Mouse (Mus musculus): ENCODE measurements around the gene Tmem120b. TPM values are rescaled to one million over a fixed set of nuclear protein-coding genes. Genes with fewer than 3 reads are reported as not detected.

Tmem120b gene
- polyA plus RNA-seq, 1 experiment: 14.4 TPM

DNA sequence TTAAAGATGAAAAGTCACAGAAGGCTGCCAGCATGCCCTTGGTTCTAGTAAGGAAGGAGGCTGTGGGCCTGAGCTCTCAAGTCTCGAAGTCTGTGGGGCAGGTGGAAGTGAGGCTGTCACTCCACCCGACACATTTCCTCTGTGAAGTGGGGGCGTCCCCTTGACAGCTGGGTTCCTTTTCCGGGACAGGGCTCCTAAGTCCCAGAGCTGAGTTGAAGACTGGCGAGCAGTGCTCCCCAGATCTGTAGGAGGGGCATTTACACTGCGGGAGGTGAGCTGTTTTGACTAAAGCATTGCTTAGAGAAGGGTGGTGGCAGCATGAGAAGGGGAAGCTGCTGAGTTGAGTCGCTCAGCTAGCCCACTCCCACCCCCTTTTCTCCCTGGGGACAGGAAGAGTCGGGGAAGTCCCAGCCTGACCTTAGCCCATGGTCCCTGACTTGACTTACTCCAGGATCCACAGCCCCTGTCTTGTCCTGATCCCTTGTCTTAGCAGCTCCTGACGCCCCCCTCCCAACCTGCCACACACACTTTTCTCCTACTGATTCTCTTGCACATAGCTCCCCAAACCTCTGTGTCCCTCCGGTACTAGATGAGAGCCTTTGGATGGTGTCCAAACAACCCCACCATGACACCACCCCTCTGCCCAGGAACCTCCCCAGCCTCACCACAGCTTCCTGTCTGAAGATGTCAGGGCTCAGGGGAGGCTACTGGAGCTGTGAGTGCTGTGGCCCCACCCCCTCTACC lies 60.4 kb downstream of the Tmem120b start:
- DNase-seq (ENCODE audit: low spot score): no peak

DNA sequence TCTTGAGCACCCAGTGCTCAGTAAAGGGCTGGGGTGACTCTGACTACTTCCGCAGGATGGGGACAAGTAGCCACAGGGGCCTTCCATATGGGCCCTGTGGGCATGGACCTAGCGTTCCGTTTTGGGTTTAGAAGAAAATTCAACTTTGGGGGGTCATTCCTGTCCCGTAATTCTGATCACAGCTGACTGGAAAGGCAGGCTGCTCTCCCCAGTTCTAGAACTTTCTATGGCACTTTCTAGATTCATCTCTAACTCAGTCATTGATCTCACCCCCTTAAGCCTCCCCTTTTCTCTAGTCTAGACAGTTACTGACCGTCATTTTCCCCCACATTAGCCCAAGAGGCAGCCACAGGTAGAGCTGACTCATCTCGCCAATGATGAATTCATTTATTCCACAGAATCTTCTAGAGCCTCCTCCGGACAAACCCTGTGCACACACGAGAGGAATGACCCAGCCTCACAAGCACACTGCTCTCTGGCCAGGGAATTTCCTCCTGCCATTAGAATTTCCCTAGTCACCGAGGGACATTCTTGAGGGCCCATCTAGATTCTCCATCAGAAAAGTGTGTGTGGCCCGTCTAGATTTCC lies 61.0 kb downstream of the Tmem120b start:
- no peak for DNase-seq (ENCODE audit: low spot score)

DNA sequence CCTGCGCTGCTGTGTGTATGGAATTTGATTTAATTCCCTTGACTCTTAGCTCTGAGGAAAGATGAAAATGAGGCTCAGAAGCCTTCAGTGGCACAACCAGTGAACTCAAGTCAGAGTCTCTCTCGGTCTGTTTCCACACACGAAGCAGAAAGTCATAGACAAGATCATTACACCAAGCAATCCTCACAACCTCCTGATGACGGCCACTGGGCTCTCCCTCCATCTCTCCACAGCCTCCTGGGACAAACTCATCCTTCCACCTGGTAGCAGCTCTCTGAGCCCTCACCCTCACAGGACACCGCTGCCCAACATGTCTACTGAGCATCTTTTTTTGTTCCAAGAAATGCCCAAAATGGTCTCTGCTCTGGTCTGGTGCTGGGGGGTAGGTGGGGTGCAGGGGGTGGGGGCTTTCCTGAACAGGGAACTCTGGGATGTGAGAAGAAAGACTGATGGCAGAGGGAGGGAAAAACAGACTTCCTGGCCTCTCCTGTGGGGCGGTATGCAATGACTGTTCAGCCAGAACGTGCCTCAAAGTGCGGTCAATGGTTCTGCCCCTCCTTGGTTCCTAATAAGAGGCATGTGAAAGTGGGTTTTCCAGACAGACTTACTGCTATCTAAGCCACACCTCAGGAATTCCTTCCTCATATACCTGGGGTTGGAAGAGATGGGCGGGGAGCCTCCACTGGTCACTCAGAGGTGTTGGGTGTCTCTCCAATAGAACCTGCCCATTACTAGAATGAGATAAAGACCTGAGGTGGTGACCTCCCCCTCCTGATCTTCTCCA lies 62.0 kb downstream of the Tmem120b start:
- no peak for DNase-seq (ENCODE audit: low spot score)

DNA sequence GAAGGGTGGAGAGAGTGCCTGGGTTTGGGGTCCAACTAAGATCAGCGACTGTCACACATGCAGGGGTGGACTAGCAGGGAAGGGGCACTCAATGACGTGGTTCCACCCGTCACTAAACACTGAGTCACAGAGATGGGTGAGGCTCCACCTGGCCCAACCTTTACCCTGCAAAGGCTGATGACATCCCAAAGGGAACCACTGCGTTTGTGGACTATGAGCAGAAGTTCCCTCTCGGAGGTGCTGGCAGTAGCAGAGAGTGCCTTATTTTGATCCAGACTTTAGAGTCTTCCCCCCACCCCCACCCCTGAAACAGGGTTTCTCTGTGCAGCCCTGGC lies 62.6 kb downstream of the Tmem120b start:
- DNase-seq (ENCODE audit: low spot score): no peak

DNA sequence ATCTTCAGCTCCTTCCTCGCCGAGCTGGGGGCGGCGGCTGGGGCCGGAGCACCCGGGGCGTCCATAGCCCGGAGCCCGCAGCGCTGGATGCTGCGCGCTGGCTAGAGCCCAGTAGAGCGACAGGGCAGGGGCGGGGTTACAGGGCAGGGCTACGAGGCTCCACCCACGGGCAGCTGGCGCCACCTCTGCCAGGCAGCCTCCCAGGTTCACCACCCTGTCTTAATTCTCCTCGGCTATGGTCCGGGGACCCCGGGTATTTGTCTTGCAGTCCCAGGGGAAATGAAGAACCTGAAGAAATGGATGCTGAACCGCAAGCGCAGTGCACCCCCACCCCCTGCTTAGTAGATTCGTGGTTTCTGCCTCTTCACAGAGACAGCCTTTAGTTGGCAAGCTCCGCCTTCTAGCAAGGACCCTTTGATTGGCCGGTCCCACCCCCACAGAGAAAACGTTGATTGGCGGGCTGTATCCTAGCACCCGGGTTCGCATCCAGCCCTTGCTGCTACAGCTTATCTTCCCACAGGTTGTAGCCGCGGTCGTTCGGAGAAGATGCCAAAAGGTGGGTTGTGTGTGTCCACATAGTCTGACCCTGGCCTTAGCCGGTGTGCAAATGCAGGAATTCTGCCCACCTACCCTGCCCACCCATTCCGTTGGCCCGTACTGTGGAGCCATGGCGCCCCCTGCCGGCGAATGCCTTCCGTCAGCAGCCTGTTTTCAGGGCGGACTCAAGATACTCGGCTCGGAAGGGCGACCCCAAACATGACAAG lies 64.3 kb downstream of the Tmem120b start, which contains the start of gene Rhof:
Gene Rhof (minus strand): TSS at position 385 of the 764 bp plus-strand sequence.
- peak; percentile 76 for DNase-seq (ENCODE audit: low spot score)

DNA sequence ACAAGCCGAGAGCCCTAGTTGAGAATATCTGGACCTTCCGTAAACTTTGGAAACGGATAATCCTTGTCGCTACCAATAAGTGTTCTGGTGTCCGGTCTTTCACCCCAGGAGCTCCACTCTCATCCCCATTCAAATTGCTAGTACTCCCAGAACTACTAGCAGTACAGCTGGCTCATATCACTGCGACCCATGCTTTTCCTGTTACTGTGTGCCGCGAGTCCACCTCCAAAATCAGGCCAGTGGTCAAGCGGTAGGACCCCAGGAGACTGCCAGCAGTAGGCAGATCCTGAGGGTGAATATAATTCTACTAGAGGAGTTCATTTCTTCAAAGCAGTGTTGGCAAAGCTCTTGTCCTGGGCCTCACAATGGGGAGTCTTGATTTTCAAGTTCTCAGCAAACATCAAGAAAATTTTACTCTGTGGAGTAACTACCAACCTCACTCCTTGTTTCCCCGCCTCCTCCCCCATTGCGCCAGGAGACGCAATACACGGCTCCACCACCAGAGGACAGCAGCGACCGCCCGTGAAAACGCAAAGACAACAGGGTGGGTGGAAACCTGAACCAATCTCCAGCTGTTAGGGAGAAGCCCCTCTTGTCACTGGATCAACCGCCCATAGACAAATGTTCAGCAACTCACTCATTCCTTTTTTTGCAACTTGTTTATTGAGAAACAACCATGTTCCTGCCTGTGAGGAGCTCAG lies 65.0 kb downstream of the Tmem120b start:
- peak; percentile 80 for DNase-seq (ENCODE audit: low spot score)

DNA sequence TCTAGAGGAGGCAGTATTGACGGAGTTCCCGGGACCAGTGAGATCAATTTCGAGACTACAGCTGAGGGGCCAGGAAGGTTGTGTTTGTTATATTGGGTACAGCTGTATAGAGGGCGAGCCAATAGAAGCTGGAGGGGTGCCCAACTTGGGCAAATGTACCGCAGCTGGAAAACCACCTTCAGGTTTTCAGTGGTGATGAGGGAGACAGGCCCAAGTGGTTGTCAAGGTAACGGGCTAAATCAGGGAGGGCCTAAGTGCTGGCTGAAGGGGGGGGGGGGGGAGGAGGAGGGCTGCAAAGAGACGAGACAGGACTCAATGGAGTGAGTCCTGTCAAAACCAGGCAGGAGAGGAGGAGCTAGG lies 65.5 kb downstream of the Tmem120b start:
- no peak for DNase-seq (ENCODE audit: low spot score)

DNA sequence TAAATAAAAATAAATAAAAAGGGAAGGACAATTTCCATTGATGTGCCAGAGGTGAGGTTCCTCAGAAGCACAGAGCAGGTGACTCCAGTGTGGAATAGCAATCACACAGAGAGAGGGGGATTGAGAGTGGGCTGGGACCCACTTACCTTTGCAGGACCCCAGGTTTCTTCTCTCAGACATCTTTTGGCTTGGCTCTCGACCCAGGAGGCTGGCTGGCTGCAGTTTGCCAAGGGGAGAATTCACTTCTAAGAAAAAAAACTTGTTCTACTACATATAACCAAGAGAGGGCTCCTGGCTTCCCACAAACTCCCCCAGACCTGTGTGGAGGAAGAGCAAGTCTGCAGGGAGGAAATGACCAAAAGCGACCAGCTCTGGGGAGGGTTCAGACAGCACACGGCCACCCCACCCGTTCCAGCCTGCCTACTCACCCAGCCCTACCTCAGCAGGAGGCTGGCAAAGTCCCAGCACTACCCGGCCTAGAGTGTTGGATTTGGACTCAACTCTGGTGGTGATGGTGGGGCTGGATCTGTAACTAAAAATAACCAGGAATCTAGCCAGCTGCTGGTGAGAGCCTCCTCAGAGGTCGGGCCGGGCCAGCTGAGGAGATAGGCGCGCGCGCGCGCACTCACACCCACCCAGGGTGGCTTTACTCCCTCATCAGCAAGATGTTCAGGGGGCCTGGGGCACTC lies 66.1 kb downstream of the Tmem120b start:
- DNase-seq (ENCODE audit: low spot score): no peak

DNA sequence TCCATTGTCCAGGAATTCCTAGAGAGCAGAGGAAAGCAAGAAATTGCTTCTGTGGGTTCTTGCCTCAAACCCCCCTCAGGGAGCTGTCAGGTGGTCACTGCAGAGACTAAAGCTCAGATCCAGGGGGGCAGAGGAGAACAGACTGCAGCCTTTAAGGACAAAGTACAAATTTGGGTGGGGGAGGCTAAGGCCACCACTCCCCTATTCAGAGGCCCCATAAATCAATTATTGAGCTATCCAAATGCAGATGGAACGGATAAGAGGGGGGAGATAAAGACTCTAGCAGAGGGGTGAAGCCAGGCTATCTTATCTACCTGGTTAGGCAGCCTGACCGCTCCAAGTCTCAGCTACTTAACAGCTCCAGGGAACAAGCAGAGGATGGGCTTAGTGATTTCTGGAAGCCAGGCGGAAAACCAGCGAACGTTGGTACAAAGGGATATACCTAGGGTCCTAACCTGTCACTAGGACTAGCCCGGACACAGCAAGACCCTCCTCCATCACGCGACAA lies 66.7 kb downstream of the Tmem120b start:
- no peak for DNase-seq (ENCODE audit: low spot score)

DNA sequence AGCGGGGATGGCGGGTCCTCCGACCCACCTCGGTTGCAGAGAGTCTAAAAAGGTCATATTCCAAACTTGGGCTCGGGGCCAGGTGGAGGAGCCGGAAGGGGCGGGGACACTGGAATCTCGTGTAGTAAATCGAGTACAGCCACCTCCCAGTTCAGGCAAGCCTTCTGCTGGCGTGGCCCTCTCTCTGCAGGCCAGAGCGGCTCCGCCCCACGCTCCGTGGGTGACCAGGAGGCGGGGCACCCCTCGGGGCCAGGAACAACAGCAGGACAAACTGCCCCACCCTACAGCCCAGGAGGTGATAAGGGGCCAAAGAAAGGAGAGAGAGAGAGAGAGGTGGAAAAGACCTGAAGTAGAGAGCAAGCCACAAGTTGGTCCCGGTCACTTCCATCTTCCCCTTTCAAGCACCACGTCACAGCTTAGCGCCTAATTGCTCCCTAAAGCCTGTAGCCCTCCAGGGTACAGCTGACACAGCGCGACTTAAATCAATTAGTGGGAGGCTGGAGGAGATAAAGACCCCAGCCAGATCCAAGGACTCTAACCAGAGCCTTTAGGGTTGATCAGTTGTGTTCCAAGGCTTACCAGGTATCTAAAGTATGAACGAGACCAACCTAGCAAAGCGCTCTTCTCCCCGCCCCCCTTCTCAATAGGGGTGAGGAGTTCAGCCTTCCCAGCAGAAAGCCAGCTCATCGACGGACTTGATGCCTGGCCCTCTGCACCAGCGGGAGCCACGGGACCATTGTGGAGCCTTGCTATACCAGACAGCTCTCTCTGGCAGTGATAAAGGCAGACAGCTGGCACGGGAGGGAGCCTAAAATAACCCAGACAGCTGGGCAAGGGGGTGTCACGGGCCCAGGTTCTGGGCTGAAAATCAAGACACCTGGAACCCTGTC lies 67.5 kb downstream of the Tmem120b start:
- peak; percentile 79 for DNase-seq (ENCODE audit: low spot score)

DNA sequence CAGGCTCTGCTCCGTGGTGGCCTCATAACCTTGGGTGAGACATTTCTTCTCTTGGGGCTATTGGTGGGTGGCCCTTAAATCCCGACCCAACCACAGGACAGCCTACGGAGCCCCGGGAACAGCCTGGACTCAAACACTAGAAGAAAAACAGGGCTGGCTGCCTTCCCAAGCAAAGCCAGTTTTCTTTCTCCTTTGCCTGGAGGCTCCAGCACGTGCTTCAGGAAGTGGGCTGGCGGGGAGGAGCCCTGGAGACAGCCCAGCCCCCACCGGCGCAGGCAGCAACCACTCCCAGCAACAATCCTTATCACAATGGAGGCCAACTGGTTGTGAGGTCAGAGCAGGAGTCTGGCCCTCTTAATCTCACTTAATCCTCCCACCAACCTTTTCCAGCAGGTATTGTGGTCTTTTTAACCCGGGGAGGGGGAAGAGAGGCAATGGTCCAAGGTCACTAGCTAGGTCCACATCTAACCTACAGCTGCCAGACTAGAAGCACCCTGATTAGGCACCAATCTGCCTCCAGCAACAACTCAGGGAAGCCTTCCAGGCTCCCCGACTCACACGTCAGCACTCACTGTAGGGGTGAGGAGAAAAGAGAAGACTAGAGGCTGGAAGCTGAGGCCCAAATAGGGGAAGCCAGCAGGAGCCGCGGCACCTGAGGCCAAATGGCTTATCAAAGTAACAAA lies 68.3 kb downstream of the Tmem120b start:
- peak; percentile 81 for DNase-seq (ENCODE audit: low spot score)

DNA sequence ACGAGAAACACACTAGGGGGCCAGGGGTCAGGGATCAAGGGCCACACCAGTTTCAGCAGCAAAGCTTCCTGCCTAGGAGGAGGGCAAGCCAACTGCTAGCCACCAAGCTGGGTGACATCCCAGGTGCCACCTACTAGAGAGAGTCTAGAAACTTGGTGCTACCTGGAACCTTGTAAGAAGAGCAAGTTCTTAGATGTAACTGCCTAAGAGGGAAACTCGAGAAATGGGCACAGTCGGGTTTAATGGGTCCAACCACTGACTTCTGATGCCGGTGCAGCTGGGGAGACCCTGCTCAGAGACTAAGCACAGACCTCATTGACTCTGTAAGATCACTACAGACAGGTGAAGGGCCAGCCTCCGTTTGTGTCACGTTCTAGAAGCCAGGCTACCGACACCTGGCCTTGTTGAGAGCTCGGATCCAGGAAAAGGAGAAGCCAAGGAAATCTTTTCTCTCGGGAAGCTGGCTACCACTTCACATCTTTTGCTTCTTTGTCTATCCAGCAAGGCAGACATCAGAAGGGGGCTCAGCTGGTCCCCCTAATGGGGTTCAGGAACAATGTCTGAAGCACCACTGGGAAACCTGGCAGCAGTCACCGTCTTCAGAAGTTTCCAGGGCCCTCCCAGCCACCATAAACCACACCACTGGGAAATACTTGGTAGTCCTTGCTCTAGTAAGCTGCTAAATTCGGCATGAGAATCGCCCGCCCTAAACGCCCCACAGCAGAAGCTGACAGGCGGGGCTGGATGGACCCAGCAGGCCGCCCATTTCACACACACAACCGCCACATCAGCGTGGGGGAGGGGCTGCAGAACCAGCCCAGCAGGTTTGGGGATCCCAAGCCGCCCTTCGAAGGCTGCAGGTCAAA lies 69.1 kb downstream of the Tmem120b start:
- DNase-seq (ENCODE audit: low spot score): peak; percentile 86

DNA sequence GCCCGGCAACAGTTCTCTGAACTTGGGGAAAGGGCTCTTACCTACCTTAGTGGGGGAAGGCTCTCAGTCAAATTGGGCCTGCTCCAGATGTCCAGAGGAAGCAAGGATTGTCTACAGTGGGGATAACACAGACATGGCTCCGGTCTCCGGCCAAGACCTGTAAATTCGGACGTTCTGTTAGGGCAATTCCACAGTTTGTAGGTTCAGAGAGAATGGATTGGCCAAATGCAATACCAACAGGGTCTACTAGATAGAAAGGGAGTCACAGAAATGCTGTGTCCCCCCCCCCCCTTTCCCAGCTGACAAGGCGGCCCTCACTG lies 69.7 kb downstream of the Tmem120b start:
- no peak for DNase-seq (ENCODE audit: low spot score)

DNA sequence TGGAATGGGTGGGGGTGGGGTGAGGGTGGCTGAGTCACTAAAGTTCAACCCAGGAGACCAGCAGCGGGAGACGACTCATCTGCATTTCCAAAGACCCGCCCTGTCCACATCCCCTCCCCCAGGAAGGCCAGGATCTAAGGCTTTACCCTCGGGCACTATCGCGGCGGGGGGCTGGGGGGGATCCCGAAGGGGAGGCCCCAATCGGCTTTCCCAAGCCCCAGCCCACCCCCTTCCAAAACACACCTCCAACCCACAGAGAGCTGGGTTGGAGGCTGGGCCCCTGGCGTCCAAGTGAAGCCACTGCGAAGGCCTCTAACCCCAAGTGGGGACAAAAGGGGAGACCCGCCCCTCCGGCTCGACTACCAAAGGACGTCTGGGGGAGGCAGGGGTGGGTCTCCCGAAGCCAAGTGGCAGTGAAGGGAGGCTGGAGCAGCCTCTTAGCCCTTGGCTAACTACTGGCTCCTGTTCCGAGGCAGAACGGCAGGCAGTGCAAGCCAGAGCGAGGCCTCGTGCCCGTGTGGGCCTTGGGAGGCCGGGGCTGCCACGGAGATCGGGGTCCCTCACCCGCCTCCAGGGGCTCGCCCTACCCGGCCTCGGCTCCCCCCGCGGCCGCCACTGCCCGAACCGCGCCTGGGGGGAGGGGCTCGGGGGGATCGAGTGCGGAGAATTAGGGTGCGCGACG lies 70.2 kb downstream of the Tmem120b start:
- DNase-seq (ENCODE audit: low spot score): peak; percentile 70

DNA sequence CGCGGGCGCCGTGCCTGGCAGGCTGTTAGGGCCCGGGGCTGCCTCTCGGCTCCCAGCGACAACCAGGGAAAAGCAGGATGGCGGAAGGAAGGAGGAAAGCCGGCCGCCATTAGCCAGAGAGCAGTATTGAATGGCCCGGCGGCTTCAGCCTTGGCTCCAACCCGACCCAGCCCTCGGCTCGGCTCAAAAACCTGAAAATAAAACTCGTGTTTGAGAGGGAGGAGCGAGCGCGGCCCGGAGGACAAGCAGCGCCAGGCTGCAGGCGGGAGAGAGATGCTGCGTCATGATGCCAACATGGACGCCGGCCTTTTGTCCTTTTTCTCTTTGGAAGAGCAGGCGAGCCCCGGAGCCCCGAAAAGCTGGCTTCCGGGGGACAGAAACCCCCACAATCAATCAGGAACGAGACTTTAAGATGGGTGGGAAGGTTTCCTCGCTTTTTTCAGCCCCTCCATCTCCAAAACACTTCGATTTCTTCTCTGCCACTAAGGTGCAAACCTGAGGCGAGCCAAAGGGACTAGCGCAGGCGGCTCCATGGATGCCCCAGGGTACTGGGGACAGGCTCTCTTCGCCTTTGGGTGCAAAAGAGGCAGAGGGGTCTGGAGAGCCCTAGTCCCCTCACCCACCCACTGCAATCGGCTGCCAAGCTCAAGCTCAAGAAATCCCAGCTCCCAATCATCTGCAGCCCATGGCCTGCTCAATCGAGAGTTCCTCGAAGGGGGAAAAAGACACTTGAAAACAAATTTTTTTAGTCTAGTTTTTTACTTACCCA lies 70.9 kb downstream of the Tmem120b start:
- DNase-seq (ENCODE audit: low spot score): peak; percentile 74

DNA sequence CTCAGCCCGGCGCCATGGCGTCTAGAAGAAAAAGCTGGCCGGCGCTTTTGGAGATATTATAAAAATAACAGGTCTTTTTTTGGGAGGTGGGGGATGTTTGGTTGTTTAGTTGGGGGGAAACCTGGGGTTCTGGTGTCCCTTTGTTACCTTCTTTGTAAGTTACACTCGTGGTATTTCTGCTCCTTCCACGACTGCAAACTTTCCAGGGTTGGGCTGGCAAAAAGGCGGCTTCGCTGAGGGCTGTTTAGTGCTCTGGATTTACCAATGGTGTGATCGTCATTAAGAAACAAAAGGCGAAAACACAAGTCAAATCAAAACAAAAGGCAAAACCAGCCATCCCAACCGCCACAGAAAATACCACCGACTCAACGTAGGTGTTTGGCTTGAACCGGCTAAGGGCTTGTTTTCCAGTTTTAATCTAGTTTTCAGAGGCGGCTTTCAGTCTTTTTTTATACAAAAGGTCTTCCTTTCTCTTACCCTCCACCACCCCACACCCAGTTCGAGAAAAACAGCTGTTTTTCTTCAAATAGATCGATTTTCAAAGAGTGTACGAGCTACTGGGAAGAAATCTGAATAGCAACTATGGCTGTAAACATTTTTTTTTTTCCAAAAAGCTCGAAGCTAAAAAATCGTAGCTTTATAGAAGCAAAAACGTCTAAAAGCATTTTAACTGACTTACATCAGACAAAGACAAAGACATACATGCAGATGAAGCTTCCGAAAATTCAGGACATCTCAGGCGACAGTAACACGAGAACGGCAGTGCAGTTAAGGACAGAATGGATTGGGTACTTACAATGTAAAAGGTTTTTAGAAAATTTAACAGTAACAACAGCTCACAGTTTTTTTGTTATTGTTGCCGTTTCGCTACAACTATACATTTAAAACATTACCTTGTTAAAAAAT lies 71.8 kb downstream of the Tmem120b start:
- DNase-seq (ENCODE audit: low spot score): no peak

Measured in urinary bladder, adult 2 months (tissue).